Mouse (Mus musculus) MEL (cell line): Measurements from ENCODE around the gene Cps1. TPM values are rescaled to one million over a fixed set of nuclear protein-coding genes. Genes with fewer than 3 reads are reported as not detected.

Experiments used
- DNase-seq: peaks from one replicate; pipeline ENCODE4 v3.0.0; 2011; ENCODE audit warnings: low read depth, low spot score
- H3K27ac ChIP-seq: 2 replicates; pipeline ENCODE4 v1.5.1; 2012; ENCODE audit warnings: low read depth, mild to moderate bottlenecking, control low read depth, low read length, moderate library complexity; ENCODE audit not compliant: control insufficient read depth
- H3K27me3 ChIP-seq, 2 experiments: fragments of 150-350 bp in 1 of 2; sonication (generic) in 1 of 2; 2 replicates each; pipeline ENCODE4 v1.6.1; 2012; ENCODE audit warnings: low read length in 2 of 2, mild to moderate bottlenecking in 2 of 2, improper control_type of control experiment in 1 of 2, moderate library complexity in 1 of 2; ENCODE audit not compliant: insufficient read depth in 2 of 2, control insufficient read depth in 1 of 2
- H3K36me3 ChIP-seq, 2 experiments: 2 replicates each; pipeline ENCODE4 v1.6.1; 2012 to 2014; ENCODE audit warnings: low read length in 2 of 2, improper control_type of control experiment in 1 of 2, inconsistent platforms in 1 of 2, mild to moderate bottlenecking in 1 of 2; ENCODE audit not compliant: insufficient read depth in 2 of 2, control insufficient read depth in 1 of 2
- H3K4me1 ChIP-seq, 2 experiments: fragments of 150-350 bp in 1 of 2; sonication (generic) in 1 of 2; 2 replicates each; pipeline ENCODE4 v1.6.1; 2012; ENCODE audit warnings: low read length in 2 of 2, improper control_type of control experiment in 1 of 2, mild to moderate bottlenecking in 1 of 2; ENCODE audit not compliant: insufficient read depth in 2 of 2, control insufficient read depth in 1 of 2
- H3K4me3 ChIP-seq, 2 experiments: fragments of 150-350 bp in 1 of 2; sonication (generic) in 1 of 2; 2 replicates each; pipeline ENCODE4 v1.5.1; 2012; ENCODE audit warnings: low read depth in 2 of 2, low read length in 2 of 2, mild to moderate bottlenecking in 2 of 2, moderate library complexity in 2 of 2, control low read depth in 1 of 2, improper control_type of control experiment in 1 of 2; ENCODE audit not compliant: control insufficient read depth in 1 of 2, insufficient read depth in 1 of 2
- H3K79me2 ChIP-seq: 2 replicates; pipeline ENCODE4 v1.6.1; 2012; ENCODE audit warnings: mild to moderate bottlenecking, low read length, moderate library complexity; ENCODE audit not compliant: control insufficient read depth, poor library complexity, insufficient read depth
- H3K9ac ChIP-seq: 2 replicates; pipeline ENCODE4 v1.6.1; 2012; ENCODE audit warnings: low read depth, mild to moderate bottlenecking, control low read depth, low read length, moderate library complexity; ENCODE audit not compliant: control insufficient read depth, poor library complexity, severe bottlenecking
- H3K9me3 ChIP-seq: fragments of 150-350 bp; sonication (generic); replicated peaks from 2 replicates; pipeline ENCODE4 v1.6.1; 2012; ENCODE audit warnings: mild to moderate bottlenecking, low read length, improper control_type of control experiment, moderate library complexity; ENCODE audit not compliant: insufficient read depth
- BHLHE40 ChIP-seq: IDR thresholded peaks from 2 replicates; pipeline ENCODE4 v1.6.1; 2012; ENCODE audit warnings: low read depth, mild to moderate bottlenecking, inconsistent platforms, low read length, improper control_type of control experiment, borderline replicate concordance
- E2F4 ChIP-seq: IDR thresholded peaks from 2 replicates; pipeline ENCODE4 v1.6.1; 2011; ENCODE audit warnings: low read depth, low read length, improper control_type of control experiment, borderline replicate concordance
- EP300 ChIP-seq, 2 experiments: IDR thresholded peaks; 2 replicates each; pipeline ENCODE4 v1.6.1; 2011; ENCODE audit warnings: improper control_type of control experiment in 2 of 2, low read length in 2 of 2, low read depth in 1 of 2, mild to moderate bottlenecking in 1 of 2
- GABPA ChIP-seq: IDR thresholded peaks from 2 replicates; pipeline ENCODE4 v1.6.1; 2012; ENCODE audit warnings: low read depth, mild to moderate bottlenecking, inconsistent platforms, low read length, improper control_type of control experiment, moderate library complexity
- GATA1 ChIP-seq: IDR thresholded peaks from 2 replicates; pipeline ENCODE4 v1.6.1; 2011; ENCODE audit warnings: low read depth, low read length, improper control_type of control experiment
- KAT2A ChIP-seq: conservative IDR thresholded peaks from 2 replicates; pipeline ENCODE4 v1.6.1; 2012; ENCODE audit warnings: low read depth, low read length, improper control_type of control experiment, inconsistent platforms
- MAZ ChIP-seq: IDR thresholded peaks from 2 replicates; pipeline ENCODE4 v1.6.1; 2012; ENCODE audit warnings: low read depth, mild to moderate bottlenecking, inconsistent platforms, low read length, improper control_type of control experiment
- MYC ChIP-seq: IDR thresholded peaks from 2 replicates; pipeline ENCODE4 v1.6.1; 2011; ENCODE audit warnings: low read depth, mild to moderate bottlenecking, low read length, improper control_type of control experiment, moderate library complexity
- NELFE ChIP-seq: IDR thresholded peaks from 2 replicates; pipeline ENCODE4 v1.6.1; 2011; ENCODE audit warnings: low read depth, low read length, improper control_type of control experiment
- NRF1 ChIP-seq: IDR thresholded peaks from 2 replicates; pipeline ENCODE4 v1.6.1; 2014; ENCODE audit warnings: low read depth, mild to moderate bottlenecking, inconsistent platforms, low read length, improper control_type of control experiment, moderate library complexity; ENCODE audit not compliant: poor library complexity, insufficient read depth, severe bottlenecking
- POLR2A ChIP-seq, 2 experiments: IDR thresholded peaks; 2 replicates each; pipeline ENCODE4 v1.6.1; 2011 to 2012; ENCODE audit warnings: low read length in 2 of 2, mild to moderate bottlenecking in 2 of 2, control low read depth in 1 of 2, improper control_type of control experiment in 1 of 2, low read depth in 1 of 2, moderate library complexity in 1 of 2; ENCODE audit not compliant: control insufficient read depth in 1 of 2, insufficient read depth in 1 of 2, poor library complexity in 1 of 2
- POLR2AphosphoS5 ChIP-seq: IDR thresholded peaks from 2 replicates; pipeline ENCODE4 v1.6.1; 2012; ENCODE audit warnings: low read depth, borderline replicate concordance, mild to moderate bottlenecking, inconsistent platforms, low read length, moderate library complexity, mixed read lengths
- SIN3A ChIP-seq: IDR thresholded peaks from 2 replicates; pipeline ENCODE4 v1.6.1; 2012; ENCODE audit warnings: low read length, improper control_type of control experiment, inconsistent platforms
- SMC3 ChIP-seq: IDR thresholded peaks from 2 replicates; pipeline ENCODE4 v1.6.1; 2011; ENCODE audit warnings: low read depth, low read length, improper control_type of control experiment
- TCF12 ChIP-seq: IDR thresholded peaks from 2 replicates; pipeline ENCODE4 v1.6.1; 2014; ENCODE audit warnings: low read depth, mild to moderate bottlenecking, inconsistent platforms, low read length, improper control_type of control experiment, moderate library complexity
- UBTF ChIP-seq: IDR thresholded peaks from 2 replicates; pipeline ENCODE4 v1.6.1; 2012; ENCODE audit warnings: low read depth, mild to moderate bottlenecking, inconsistent platforms, low read length, improper control_type of control experiment, moderate library complexity, borderline replicate concordance; ENCODE audit not compliant: insufficient read depth
- ZC3H11A ChIP-seq: IDR thresholded peaks from 2 replicates; pipeline ENCODE4 v1.6.1; 2012; ENCODE audit warnings: low read depth, mild to moderate bottlenecking, inconsistent platforms, low read length, improper control_type of control experiment
- polyA plus RNA-seq, 2 experiments: library from polyadenylated mRNA; stranded (reverse) in 1 of 2; unstranded in 1 of 2; fragments of >175 nt in 1 of 2; fragments of >200 nt in 1 of 2; gene quantifications; 2 replicates each; pipeline versions ENCODE4 v1.2.1 to v1.2.4; 2012; ENCODE audit warnings: low replicate concordance in 2 of 2, low read depth in 1 of 2; ENCODE audit not compliant: insufficient read length in 2 of 2, insufficient read depth in 1 of 2, missing spikeins in 1 of 2
- total RNA-seq: library from RNA; depleted of rRNA; stranded (reverse); fragments of 300-350 nt; gene quantifications from 2 replicates; pipeline ENCODE4 v1.2.3, GENCODE M21; 2012

The Cps1 gene
- total and polyA plus RNA-seq, 3 experiments = not detected

GRCm38 (mm10) chr1:67092473-67092872, 30.4 kb upstream of the Cps1 start:
- Histone ChIP-seq H3K9me3 (no peaks in the 10 kb centered on the region), H3K79me2 (no peaks in the 10 kb centered on the region), H3K36me3 (no peaks in the 10 kb centered on the region), H3K4me3 (no peak overlapping the region), H3K4me1 (no peaks in the 10 kb centered on the region), H3K9ac (no peak overlapping the region), H3K27ac (no peak overlapping the region), H3K27me3 (no peaks in the 10 kb centered on the region)
- DNase-seq = no peak
- TF ChIP-seq SIN3A (no peak), ZC3H11A (no peak), BHLHE40 (no peak), KAT2A (no peak), MYC (no peak)

- no peak for DNase-seq
- H3K9me3 ChIP-seq = no peaks in the 10 kb centered on the region
- TF ChIP-seq MAZ = no peak
- no peak for TF ChIP-seq SMC3
- TF ChIP-seq UBTF = no peak
- TF ChIP-seq POLR2A (IDR thresholded peaks at IDR 0.05; ENCODE audit: control insufficient read depth in 1 of 2, insufficient read depth in 1 of 2, low read depth in 1 of 2, low read length in 2 of 2, poor library complexity in 1 of 2) = no peak
- H3K9ac ChIP-seq = no peak overlapping the region
- no peaks in the 10 kb centered on the region for H3K27me3 ChIP-seq
- H3K4me3 ChIP-seq = no peak overlapping the region
- no peaks in the 10 kb centered on the region for H3K79me2 ChIP-seq
- H3K36me3 ChIP-seq = no peaks in the 10 kb centered on the region
- H3K27ac ChIP-seq = no peak overlapping the region
- H3K4me1 ChIP-seq = no peaks in the 10 kb centered on the region
Observed at GRCm38 (mm10) chr1:67099215-67099614, 23.6 kb upstream of the Cps1 start.

- Histone ChIP-seq H3K9ac (no peak overlapping the region), H3K4me1 (no peaks in the 10 kb centered on the region), H3K36me3 (no peaks in the 10 kb centered on the region), H3K4me3 (no peak overlapping the region)
- DNase-seq = no peak
- TF ChIP-seq TCF12 (no peak), NELFE (no peak), GABPA (no peak), SMC3 (no peak), EP300 (IDR thresholded peaks at IDR 0.05; ENCODE audit: low read depth in 1 of 2, low read length in 2 of 2) (no peak), GATA1 (no peak), E2F4 (no peak), POLR2AphosphoS5 (no peak), NRF1 (no peak)
- TF ChIP-seq, all 39 proteins: peak for 0
- Histone ChIP-seq H3K9me3 (no peaks in the 10 kb centered on the region), H3K79me2 (no peaks in the 10 kb centered on the region), H3K27me3 (no peaks in the 10 kb centered on the region), H3K27ac (no peak overlapping the region)
Observed at GRCm38 (mm10) chr1:67103476-67104248, 19.2 kb upstream of the Cps1 start.
